Mouse (Mus musculus) neural tube, embryonic 13.5 days (tissue): Measurements from ENCODE around the gene Armc10. TPM values are rescaled to one million over a fixed set of nuclear protein-coding genes. Genes with fewer than 3 reads are reported as not detected.
"Not testable (repeated sequence)": the region's sequence is repeated elsewhere in the genome, so short reads cannot be mapped to it uniquely, and the experiment has no call there.

Experiments
- ATAC-seq: fragments of 200-750 bp; cut with Nextera tagmentation; 2 replicates; pipeline ENCODE4 v1.8.0; 2017; ENCODE audit warnings: low read depth, mild to moderate bottlenecking, moderate TSS enrichment, moderate library complexity
- H3K27ac ChIP-seq: fragments of 300-500 bp; sonication (generic); replicated peaks from 2 replicates; pipeline ENCODE4 v1.5.1; 2015; ENCODE audit warnings: moderate library complexity, mild to moderate bottlenecking, inconsistent platforms
- H3K27me3 ChIP-seq: fragments of 300-500 bp; sonication (generic); 2 replicates; pipeline ENCODE4 v1.6.1; 2015; ENCODE audit warnings: mild to moderate bottlenecking, inconsistent platforms
- H3K36me3 ChIP-seq: fragments of 300-500 bp; sonication (generic); 2 replicates; pipeline ENCODE4 v1.6.1; 2015; ENCODE audit warnings: mild to moderate bottlenecking, inconsistent platforms
- H3K4me1 ChIP-seq: fragments of 300-500 bp; sonication (generic); replicated peaks from 2 replicates; pipeline ENCODE4 v1.6.1; 2015; ENCODE audit warnings: inconsistent platforms
- H3K4me2 ChIP-seq: fragments of 300-500 bp; sonication (generic); 2 replicates; pipeline ENCODE4 v1.6.1; 2015; ENCODE audit warnings: inconsistent platforms, mild to moderate bottlenecking, moderate library complexity
- H3K4me3 ChIP-seq: fragments of 300-500 bp; sonication (generic); 2 replicates; pipeline ENCODE4 v1.5.1; 2015; ENCODE audit warnings: mild to moderate bottlenecking, inconsistent platforms
- H3K9ac ChIP-seq: fragments of 300-500 bp; sonication (generic); 2 replicates; pipeline ENCODE4 v1.6.1; 2015; ENCODE audit warnings: moderate library complexity, mild to moderate bottlenecking, inconsistent platforms
- H3K9me3 ChIP-seq: fragments of 300-500 bp; sonication (generic); 2 replicates; pipeline ENCODE4 v1.6.1; 2016; ENCODE audit warnings: inconsistent platforms
- WGBS: fragments of 180-500 bp; shearing (Covaris S2); methylation state at CpG from one replicate; pipeline ENCODE4 v1.1.7; 2015; 5-methylcytosine and 5-hydroxymethylcytosine counted together
- polyA plus RNA-seq: library from polyadenylated mRNA; unstranded; fragments of >200 nt; fragmentation: Nextera tagmentation; extraction: Ambion mirVana; gene quantifications from 2 replicates; pipeline ENCODE4 v1.2.1, GENCODE M21; 2015

Gene Armc10
- polyA plus RNA-seq, 1 experiment from 2014 or later = 57.8 TPM

GRCm38 (mm10) chr5:21693372-21693870 lies 47.8 kb downstream of the Armc10 start:
- 80% methylated on average over 3 of the region's 3 CpGs for WGBS
- Histone ChIP-seq H3K9ac (no peak overlapping the region), H3K4me1 (no peaks in the 10 kb centered on the region), H3K27me3 (no peaks in the 10 kb centered on the region), H3K4me2 (no peak overlapping the region), H3K4me3 (no peak overlapping the region), H3K36me3 (0 out of 2 replicates have a peak, but pooled peaks cover 13% of the 10 kb centered on the region), H3K9me3 (no peaks in the 10 kb centered on the region), H3K27ac (no peak overlapping the region)
- no peak for ATAC-seq

- no peaks in the 10 kb centered on the region for H3K36me3 ChIP-seq
- no peaks in the 10 kb centered on the region for H3K27me3 ChIP-seq
- H3K27ac ChIP-seq = no peak overlapping the region
- peaks cover 3% of the 10 kb centered on the region for H3K4me1 ChIP-seq
- no peak overlapping the region for H3K4me2 ChIP-seq
- no peak for ATAC-seq
- no peaks in the 10 kb centered on the region for H3K9me3 ChIP-seq
- WGBS = 88% methylated on average over 3 of the region's 3 CpGs
- no peak overlapping the region for H3K9ac ChIP-seq
- H3K4me3 ChIP-seq = no peak overlapping the region
Observed at GRCm38 (mm10) chr5:21694854-21695490, 49.4 kb downstream of the Armc10 start.

- H3K4me3 ChIP-seq, H3K9me3 ChIP-seq, H3K4me1 ChIP-seq, H3K36me3 ChIP-seq, H3K9ac ChIP-seq, H3K27ac ChIP-seq, ATAC-seq, H3K27me3 ChIP-seq: not testable (repeated sequence)
- peak overlapping the region; percentile 31 for H3K4me2 ChIP-seq
- WGBS = 94% methylated on average over 3 of the region's 3 CpGs
Observed at GRCm38 (mm10) chr5:21699555-21699954, 53.9 kb downstream of the Armc10 start.

- 13% methylated on average over 10 of the region's 10 CpGs for WGBS
- ATAC-seq = no peak
- Histone ChIP-seq H3K27ac (no peak overlapping the region), H3K4me1 (peaks cover 7% of the 10 kb centered on the region), H3K9ac (peak overlapping the region; percentile 72), H3K36me3 (no peaks in the 10 kb centered on the region), H3K27me3 (no peaks in the 10 kb centered on the region), H3K9me3 (no peaks in the 10 kb centered on the region), H3K4me3 (peak overlapping the region; percentile 65), H3K4me2 (peak overlapping the region; percentile 77)
Observed at GRCm38 (mm10) chr5:21700272-21700821, 54.7 kb downstream of the Armc10 start.

GRCm38 (mm10) chr5:21700934-21701333 lies 55.3 kb downstream of the Armc10 start:
- ATAC-seq = peak; percentile 80
- H3K27ac ChIP-seq = peak overlapping the region; percentile 47
- under 1% methylated on average over 22 of the region's 22 CpGs for WGBS

GRCm38 (mm10) chr5:21701351-21702008 lies 55.9 kb downstream of the Armc10 start, which contains the start of gene Napepld:
Gene Napepld, minus strand, starts transcription at chr5:21701396.
- no peaks in the 10 kb centered on the region for H3K27me3 ChIP-seq
- H3K27ac ChIP-seq = peak within 1 kb of the TSS; percentile 97
- H3K36me3 ChIP-seq = no peaks in the 10 kb centered on the region
- no peaks in the 10 kb centered on the region for H3K9me3 ChIP-seq
- H3K9ac ChIP-seq = peak within 1 kb of the TSS; percentile 90
- under 1% methylated on average over 40 of the region's 59 CpGs for WGBS
- H3K4me1 ChIP-seq = peaks cover 7% of the 10 kb centered on the region
- ATAC-seq = peak; percentile 99
- H3K4me2 ChIP-seq = peak within 1 kb of the TSS; percentile 77
- peak within 1 kb of the TSS; percentile 65 for H3K4me3 ChIP-seq

More at GRCm38 (mm10) chr5:21700934-21701333, 55.3 kb downstream of the Armc10 start:
- H3K4me3 ChIP-seq = peak overlapping the region; percentile 65
- peaks cover 7% of the 10 kb centered on the region for H3K4me1 ChIP-seq
- peak overlapping the region; percentile 77 for H3K4me2 ChIP-seq
- no peaks in the 10 kb centered on the region for H3K36me3 ChIP-seq
- H3K27me3 ChIP-seq = no peaks in the 10 kb centered on the region
- no peaks in the 10 kb centered on the region for H3K9me3 ChIP-seq
- peak overlapping the region; percentile 72 for H3K9ac ChIP-seq

GRCm38 (mm10) chr5:21702009-21702364 lies 56.4 kb downstream of the Armc10 start:
- H3K4me2 ChIP-seq = peak overlapping the region; percentile 77
- peaks cover 7% of the 10 kb centered on the region for H3K4me1 ChIP-seq
- H3K27me3 ChIP-seq = no peaks in the 10 kb centered on the region
- no peaks in the 10 kb centered on the region for H3K9me3 ChIP-seq
- H3K27ac ChIP-seq = peak overlapping the region; percentile 97
- H3K9ac ChIP-seq = peak overlapping the region; percentile 90
- no peaks in the 10 kb centered on the region for H3K36me3 ChIP-seq
- WGBS = 57% methylated on average over 2 of the region's 2 CpGs
- ATAC-seq = no peak
- H3K4me3 ChIP-seq = peak overlapping the region; percentile 65

- Histone ChIP-seq H3K9me3 (no peaks in the 10 kb centered on the region), H3K4me3 (no peak overlapping the region), H3K27me3 (no peaks in the 10 kb centered on the region), H3K9ac (no peak overlapping the region), H3K36me3 (no peaks in the 10 kb centered on the region), H3K4me1 (peaks cover 7% of the 10 kb centered on the region), H3K27ac (no peak overlapping the region), H3K4me2 (no peak overlapping the region)
- 85% methylated on average over 6 of the region's 6 CpGs for WGBS
- ATAC-seq = no peak
Observed at GRCm38 (mm10) chr5:21702873-21703475, 57.4 kb downstream of the Armc10 start.

GRCm38 (mm10) chr5:21703708-21704107 lies 58.1 kb downstream of the Armc10 start:
- Histone ChIP-seq H3K4me2 (no peak overlapping the region), H3K36me3 (no peaks in the 10 kb centered on the region), H3K27me3 (no peaks in the 10 kb centered on the region), H3K27ac (no peak overlapping the region), H3K9ac (no peak overlapping the region), H3K4me3 (no peak overlapping the region), H3K9me3 (no peaks in the 10 kb centered on the region), H3K4me1 (peaks cover 7% of the 10 kb centered on the region)
- WGBS = 77% methylated on average over 3 of the region's 3 CpGs
- no peak for ATAC-seq

GRCm38 (mm10) chr5:21706546-21706945 lies 60.9 kb downstream of the Armc10 start:
- Histone ChIP-seq H3K9ac (no peak overlapping the region), H3K4me2 (no peak overlapping the region), H3K9me3 (no peaks in the 10 kb centered on the region), H3K27me3 (no peaks in the 10 kb centered on the region), H3K27ac (no peak overlapping the region), H3K4me1 (no peaks in the 10 kb centered on the region), H3K36me3 (no peaks in the 10 kb centered on the region), H3K4me3 (no peak overlapping the region)
- whole genome bisulfite sequencing = 88% methylated on average over 4 of the region's 4 CpGs
- no peak for ATAC-seq

GRCm38 (mm10) chr5:21708011-21708410 lies 62.4 kb downstream of the Armc10 start:
- H3K9me3 ChIP-seq, H3K27me3 ChIP-seq, H3K4me3 ChIP-seq, H3K4me2 ChIP-seq, H3K4me1 ChIP-seq, H3K36me3 ChIP-seq, H3K9ac ChIP-seq, ATAC-seq, H3K27ac ChIP-seq: not testable (repeated sequence)
- 90% methylated on average over 8 of the region's 8 CpGs for WGBS
